Mouse (Mus musculus) testis, adult 2 months (tissue): ENCODE results near the gene Mapk14.
"Not testable (repeated sequence)": the region's sequence is repeated elsewhere in the genome, so short reads cannot be mapped to it uniquely, and the experiment has no call there.

Experiments used
- CTCF ChIP-seq: fragments of 200-500 bp; IDR thresholded peaks from 2 replicates; pipeline ENCODE4 v1.5.1; 2012; ENCODE audit warnings: low read depth, mild to moderate bottlenecking, inconsistent platforms, low read length, moderate library complexity; ENCODE audit not compliant: control insufficient read depth, insufficient read depth, insufficient replicate concordance
- POLR2A ChIP-seq: fragments of 200-500 bp; IDR thresholded peaks from 2 replicates; pipeline ENCODE4 v1.6.1; 2012; ENCODE audit warnings: low read depth, mild to moderate bottlenecking, inconsistent platforms, low read length, moderate library complexity; ENCODE audit not compliant: control insufficient read depth

GRCm38 (mm10) chr17:28727511-28727910 lies 36.4 kb downstream of the Mapk14 start:
- not testable (repeated sequence) for TF ChIP-seq CTCF, POLR2A
